Mouse (Mus musculus): ENCODE results near the gene Ankrd13a. TPM values are rescaled to one million over a fixed set of nuclear protein-coding genes. Genes with fewer than 3 reads are reported as not detected.

Gene Ankrd13a
- polyA plus RNA-seq, 1 experiment from 2014 or later = 87.5 TPM

GRCm38 (mm10) chr5:114769786-114770185, 4.7 kb upstream of the Ankrd13a start:
- H3K4me3 ChIP-seq = no peak overlapping the region
- no peak overlapping the region for H3K4me2 ChIP-seq
- no peak overlapping the region for H3K9ac ChIP-seq
- H3K4me1 ChIP-seq = peaks cover 52% of the 10 kb centered on the region
- no peaks in the 10 kb centered on the region for H3K27me3 ChIP-seq (replicated peaks)
- no peaks in the 10 kb centered on the region for H3K9me3 ChIP-seq (replicated peaks)
- H3K36me3 ChIP-seq = peaks cover 33% of the 10 kb centered on the region
- no peak for ATAC-seq
- WGBS (ENCODE audit: insufficient replicate concordance) = 91% methylated on average over 8 of the region's 8 CpGs
- no peak overlapping the region for H3K27ac ChIP-seq

GRCm38 (mm10) chr5:114771796-114772195, 2.7 kb upstream of the Ankrd13a start:
- ATAC-seq = no peak
- 31% methylated on average over 8 of the region's 8 CpGs for WGBS (ENCODE audit: insufficient replicate concordance)
- peak overlapping the region; percentile 91; the same call in 1 of the 2 replicates for H3K27ac ChIP-seq

GRCm38 (mm10) chr5:114772456-114773203, 1.8 kb upstream of the Ankrd13a start:
- peak; percentile 50 for ATAC-seq
- Histone ChIP-seq H3K4me2 (peak overlapping the region; percentile 96), H3K9me3 (replicated peaks) (no peaks in the 10 kb centered on the region), H3K27me3 (replicated peaks) (no peaks in the 10 kb centered on the region), H3K9ac (peak overlapping the region; percentile 100), H3K36me3 (peaks cover 13% of the 10 kb centered on the region), H3K27ac (peak overlapping the region; percentile 91), H3K4me1 (peaks cover 63% of the 10 kb centered on the region), H3K4me3 (peak overlapping the region; percentile 90)
- WGBS (ENCODE audit: insufficient replicate concordance) = 1% methylated on average over 51 of the region's 57 CpGs

More at GRCm38 (mm10) chr5:114771796-114772195, 2.7 kb upstream of the Ankrd13a start:
- Histone ChIP-seq H3K4me3 (peak overlapping the region; percentile 90), H3K36me3 (peaks cover 13% of the 10 kb centered on the region), H3K9ac (peak overlapping the region; percentile 100; the same call in 1 of the 2 replicates), H3K9me3 (replicated peaks) (no peaks in the 10 kb centered on the region), H3K4me1 (peaks cover 63% of the 10 kb centered on the region), H3K4me2 (peak overlapping the region; percentile 96), H3K27me3 (replicated peaks) (no peaks in the 10 kb centered on the region)

GRCm38 (mm10) chr5:114773211-114773710, 1.2 kb upstream of the Ankrd13a start:
- peak overlapping the region; percentile 96 for H3K4me2 ChIP-seq
- H3K36me3 ChIP-seq = peaks cover 13% of the 10 kb centered on the region
- peak overlapping the region; percentile 100 for H3K9ac ChIP-seq
- peak; percentile 82 for ATAC-seq
- H3K27me3 ChIP-seq (replicated peaks) = no peaks in the 10 kb centered on the region
- H3K9me3 ChIP-seq (replicated peaks) = no peaks in the 10 kb centered on the region
- H3K4me3 ChIP-seq = peak overlapping the region; percentile 90
- H3K27ac ChIP-seq = peak overlapping the region; percentile 91
- peaks cover 66% of the 10 kb centered on the region for H3K4me1 ChIP-seq
- WGBS (ENCODE audit: insufficient replicate concordance) = 1% methylated on average over 46 of the region's 52 CpGs

GRCm38 (mm10) chr5:114773780-114774179, 697 bp upstream of the Ankrd13a start:
- ATAC-seq = peak; percentile 4; the same call in 1 of the 2 replicates
- Histone ChIP-seq H3K27me3 (replicated peaks) (no peaks in the 10 kb centered on the region), H3K4me1 (peaks cover 71% of the 10 kb centered on the region), H3K4me2 (peak overlapping the region; percentile 96), H3K27ac (peak overlapping the region; percentile 91), H3K9me3 (replicated peaks) (no peaks in the 10 kb centered on the region), H3K4me3 (peak overlapping the region; percentile 90), H3K36me3 (peaks cover 11% of the 10 kb centered on the region), H3K9ac (peak overlapping the region; percentile 100)
- WGBS (ENCODE audit: insufficient replicate concordance) = 1% methylated on average over 11 of the region's 11 CpGs

GRCm38 (mm10) chr5:114775056-114775979, 841 bp downstream of the Ankrd13a start, which contains the start of gene Git2:
Gene Git2, minus strand, starts transcription at chr5:114775517.
- Histone ChIP-seq H3K36me3 (no peaks in the 10 kb centered on the region), H3K4me2 (peak within 1 kb of the TSS; percentile 96), H3K4me3 (peak within 1 kb of the TSS; percentile 90), H3K27me3 (replicated peaks) (no peaks in the 10 kb centered on the region), H3K4me1 (peaks cover 80% of the 10 kb centered on the region), H3K9ac (peak within 1 kb of the TSS; percentile 100), H3K27ac (peak within 1 kb of the TSS; percentile 91), H3K9me3 (replicated peaks) (no peaks in the 10 kb centered on the region)
- WGBS (ENCODE audit: insufficient replicate concordance) = under 1% methylated on average over 58 of the region's 63 CpGs
- ATAC-seq = no peak

GRCm38 (mm10) chr5:114776174-114776573, 1.7 kb downstream of the Ankrd13a start:
- 47% methylated on average over 7 of the region's 7 CpGs for WGBS (ENCODE audit: insufficient replicate concordance)
- H3K27ac ChIP-seq = peak overlapping the region; percentile 91; the same call in 1 of the 2 replicates
- no peaks in the 10 kb centered on the region for H3K9me3 ChIP-seq (replicated peaks)
- H3K27me3 ChIP-seq (replicated peaks) = no peaks in the 10 kb centered on the region
- peak overlapping the region; percentile 90 for H3K4me3 ChIP-seq
- peak overlapping the region; percentile 96 for H3K4me2 ChIP-seq
- no peak for ATAC-seq
- peaks cover 80% of the 10 kb centered on the region for H3K4me1 ChIP-seq
- H3K36me3 ChIP-seq = no peaks in the 10 kb centered on the region
- peak overlapping the region; percentile 100 for H3K9ac ChIP-seq

GRCm38 (mm10) chr5:114779956-114780489, 5.5 kb downstream of the Ankrd13a start:
- no peak for ATAC-seq
- WGBS (ENCODE audit: insufficient replicate concordance) = 62% methylated on average over 7 of the region's 7 CpGs
- Histone ChIP-seq H3K27ac (peak overlapping the region; percentile 61), H3K36me3 (no peaks in the 10 kb centered on the region; the same call in 1 of the 2 replicates), H3K4me2 (peak overlapping the region; percentile 32; the same call in 1 of the 2 replicates), H3K4me3 (no peak overlapping the region), H3K27me3 (replicated peaks) (no peaks in the 10 kb centered on the region), H3K9ac (no peak overlapping the region), H3K4me1 (peaks cover 97% of the 10 kb centered on the region), H3K9me3 (replicated peaks) (no peaks in the 10 kb centered on the region)

GRCm38 (mm10) chr5:114780912-114781311, 6.4 kb downstream of the Ankrd13a start:
- H3K4me3 ChIP-seq = no peak overlapping the region
- peak overlapping the region; percentile 61 for H3K27ac ChIP-seq
- ATAC-seq = no peak
- no peaks in the 10 kb centered on the region for H3K9me3 ChIP-seq (replicated peaks)
- H3K27me3 ChIP-seq (replicated peaks) = no peaks in the 10 kb centered on the region
- H3K4me1 ChIP-seq = peaks cover 100% of the 10 kb centered on the region
- H3K4me2 ChIP-seq = no peak overlapping the region
- no peak overlapping the region for H3K9ac ChIP-seq
- WGBS (ENCODE audit: insufficient replicate concordance) = 62% methylated on average over 7 of the region's 7 CpGs
- H3K36me3 ChIP-seq = peaks cover 6% of the 10 kb centered on the region

- H3K36me3 ChIP-seq = peaks cover 27% of the 10 kb centered on the region
- H3K27me3 ChIP-seq (replicated peaks) = no peaks in the 10 kb centered on the region
- H3K9ac ChIP-seq = no peak overlapping the region
- 50% methylated on average over 9 of the region's 9 CpGs for WGBS (ENCODE audit: insufficient replicate concordance)
- peaks cover 83% of the 10 kb centered on the region for H3K4me1 ChIP-seq
- peak overlapping the region; percentile 43; the same call in 1 of the 2 replicates for H3K27ac ChIP-seq
- no peaks in the 10 kb centered on the region for H3K9me3 ChIP-seq (replicated peaks)
- H3K4me3 ChIP-seq = no peak overlapping the region
- ATAC-seq = no peak
- peak overlapping the region; percentile 1; the same call in 1 of the 2 replicates for H3K4me2 ChIP-seq
These were observed 8.5 kb downstream of the Ankrd13a start for GRCm38 (mm10) chr5:114782991-114783390.
